Mouse (Mus musculus): ENCODE data around the gene Lsr.

- TF ChIP-seq CTCF (IDR thresholded peaks at IDR 0.05; ENCODE audit: low read depth) (no peak), EP300 (IDR thresholded peaks at IDR 0.05; ENCODE audit: low read depth) (peak; percentile 28; the same call in 1 of the 2 replicates)
These were observed 14.3 kb downstream of the Lsr start for GRCm38 (mm10) chr7:30958866-30959487.
